Mouse (Mus musculus) adipocyte (in vitro differentiated cells): Measurements from ENCODE around the gene Slc25a3.

Source experiments
- DNase-seq: peaks from one replicate; pipeline ENCODE4 v3.0.0-alpha.2; 2016; ENCODE audit warnings: low spot score

The Slc25a3 gene

GRCm38 (mm10) chr10:91094251-91095104, 29.4 kb downstream of the Slc25a3 start:
- no peak for DNase-seq

DNA sequence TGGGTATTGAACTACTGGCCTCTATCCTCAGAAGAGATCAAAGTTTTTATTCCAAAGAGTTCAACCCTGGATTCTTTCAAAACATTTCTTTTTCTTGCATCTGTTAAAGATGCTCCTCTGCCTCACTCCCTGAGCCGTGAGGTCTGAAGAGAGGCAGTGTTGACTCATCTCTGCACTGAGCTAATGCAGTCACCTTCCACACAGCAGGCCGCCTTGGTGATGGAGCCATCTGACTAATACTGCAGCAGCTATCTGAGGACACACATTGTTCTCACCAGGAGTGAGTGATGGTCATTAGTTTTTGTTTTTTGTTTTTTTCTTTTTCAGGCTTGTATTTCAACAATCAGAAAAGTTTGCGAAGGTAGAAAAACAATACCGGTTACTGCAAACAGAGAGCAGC, 31.0 kb downstream of the Slc25a3 start:
- no peak for DNase-seq

DNA sequence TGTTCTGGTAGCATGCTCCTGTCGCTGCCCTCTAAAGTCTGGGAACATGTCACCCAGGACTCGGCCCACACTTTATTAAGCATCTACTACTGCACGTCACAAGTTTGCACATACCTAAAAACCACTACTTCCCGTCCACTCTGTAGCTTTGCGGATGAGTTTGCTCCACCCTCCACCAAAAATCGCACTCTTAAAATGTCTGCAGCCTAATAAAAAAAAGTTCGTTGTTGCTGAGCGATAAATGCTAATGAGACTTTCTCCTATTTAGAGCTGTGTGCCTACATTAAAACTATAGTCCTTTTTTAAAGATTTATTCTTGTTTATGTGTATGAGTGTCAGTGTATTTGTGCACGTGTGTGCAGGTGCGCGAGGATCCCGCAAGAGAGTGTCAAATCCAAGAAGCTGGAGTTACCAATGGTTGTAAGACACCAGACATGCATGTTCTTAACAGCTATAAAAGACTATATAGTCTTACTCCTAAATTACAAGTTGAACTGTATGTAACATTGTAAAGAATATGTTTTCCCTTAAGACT, 40.4 kb downstream of the Slc25a3 start:
- peak; percentile 32 for DNase-seq

DNA sequence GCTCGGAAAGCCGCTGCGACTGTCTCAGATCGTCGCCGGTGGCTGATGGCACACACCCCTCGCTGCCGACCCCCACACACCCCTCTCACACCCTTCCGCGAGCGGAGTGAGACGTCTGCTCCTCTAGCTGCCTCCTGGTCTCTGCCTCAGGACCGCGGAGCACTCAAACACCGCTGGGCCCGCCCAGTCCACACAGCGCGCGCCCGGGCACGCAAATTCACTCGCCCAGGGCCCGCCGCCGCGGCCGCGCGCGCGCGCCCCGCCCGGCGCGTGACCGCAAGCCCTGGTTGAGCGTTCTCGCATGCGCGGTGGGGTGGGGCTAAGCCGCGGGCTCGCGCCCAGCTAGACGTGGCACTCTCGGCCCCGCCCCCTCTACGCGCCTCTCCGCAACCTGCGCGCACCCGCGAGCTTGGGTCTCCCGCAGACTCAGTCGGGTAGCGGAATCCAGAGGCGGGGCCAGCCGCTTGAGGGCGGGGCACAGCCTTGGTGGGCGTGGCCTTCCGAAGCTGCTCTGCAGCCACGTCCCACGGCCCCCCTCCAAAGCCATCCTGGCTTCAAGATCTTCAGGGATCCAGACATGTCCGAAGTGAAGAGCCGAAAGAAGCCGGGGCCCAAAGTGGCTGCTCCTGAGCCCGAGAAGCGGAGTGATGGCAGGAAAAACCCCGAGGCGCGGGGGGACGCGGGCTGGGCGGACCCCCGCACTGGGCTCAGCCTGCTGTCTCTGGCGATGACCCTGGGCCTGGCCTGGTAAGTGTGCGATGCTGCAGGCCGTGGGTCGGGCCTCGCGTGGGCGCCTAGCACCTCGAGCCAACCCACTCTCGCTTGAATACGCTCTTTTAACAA, 41.1 kb downstream of the Slc25a3 start, which contains the start of the genes Apaf1 and Ikbip:
Apaf1 (minus strand) TSS at position 221 of the 843 bp plus-strand sequence.
Ikbip (plus strand) TSS at position 391 of the 843 bp plus-strand sequence.
- DNase-seq, result peak; percentile 97

DNA sequence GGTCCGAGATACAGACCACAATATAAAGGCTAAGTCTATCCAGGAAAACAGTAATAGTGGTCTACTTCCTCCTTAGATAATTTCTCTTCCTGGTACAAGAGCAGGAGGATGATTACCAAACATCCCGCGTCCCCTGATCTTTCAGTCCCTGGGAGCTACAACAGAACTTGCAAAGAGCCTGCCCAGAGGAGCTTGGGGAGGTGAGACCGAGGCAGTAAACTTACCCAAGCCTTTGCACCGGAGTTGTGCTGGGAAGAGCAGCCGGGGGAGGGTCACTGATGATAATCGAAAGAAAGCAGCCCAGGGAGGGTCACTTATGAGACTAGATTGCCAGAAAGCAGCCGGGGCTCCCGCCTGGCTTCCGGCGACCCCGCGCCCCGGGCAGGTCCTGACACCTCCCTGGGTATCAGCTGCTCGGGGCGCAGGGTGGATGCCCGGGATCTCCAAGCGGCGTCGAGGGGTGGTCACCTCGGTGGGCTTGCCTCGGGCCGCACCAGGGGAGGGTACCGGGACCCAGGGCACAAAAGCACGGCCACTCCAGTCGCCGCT, 41.8 kb downstream of the Slc25a3 start:
- no peak for DNase-seq

GRCm38 (mm10) chr10:91080540-91080939, 43.3 kb downstream of the Slc25a3 start:
- no peak for DNase-seq

DNA sequence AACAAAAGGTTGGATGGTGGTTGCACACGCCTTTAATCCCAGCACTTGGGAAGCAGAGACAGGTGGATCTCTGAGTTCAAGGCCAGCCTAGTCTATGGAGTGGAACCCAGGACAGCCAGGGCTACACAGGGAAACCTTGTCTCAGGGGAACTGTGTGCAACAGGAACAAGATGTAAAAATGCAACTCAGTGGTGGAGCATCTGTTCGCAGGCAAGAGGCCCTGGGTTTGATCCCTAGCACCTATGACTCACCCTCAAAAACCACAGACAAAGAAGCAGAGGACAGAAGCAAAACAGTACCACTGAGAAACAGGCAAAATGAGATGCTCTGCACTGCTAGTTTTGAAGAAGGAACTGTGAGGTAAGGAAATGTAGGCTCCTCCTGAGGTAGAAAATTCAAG, 47.2 kb downstream of the Slc25a3 start:
- DNase-seq, result no peak

DNA sequence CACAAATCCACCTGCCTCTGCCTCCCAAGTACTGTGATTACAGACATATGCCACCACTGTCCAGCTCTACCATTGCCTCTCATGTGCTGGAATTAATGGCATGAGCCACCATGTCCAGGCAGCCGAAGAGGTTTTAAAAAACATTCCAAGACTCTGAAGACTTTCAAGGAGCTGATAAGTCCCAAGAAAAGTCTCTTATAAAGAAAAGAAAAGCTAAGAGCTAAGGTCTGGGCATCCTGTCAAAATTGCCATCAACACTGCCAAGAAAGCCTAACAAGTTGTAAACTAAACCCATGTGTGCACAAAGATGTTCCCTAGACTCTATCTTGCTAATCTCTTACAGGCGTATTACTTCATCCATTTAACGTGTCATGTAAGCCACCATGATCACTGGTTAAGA, 50.5 kb downstream of the Slc25a3 start:
- peak; percentile 83 for DNase-seq

DNA sequence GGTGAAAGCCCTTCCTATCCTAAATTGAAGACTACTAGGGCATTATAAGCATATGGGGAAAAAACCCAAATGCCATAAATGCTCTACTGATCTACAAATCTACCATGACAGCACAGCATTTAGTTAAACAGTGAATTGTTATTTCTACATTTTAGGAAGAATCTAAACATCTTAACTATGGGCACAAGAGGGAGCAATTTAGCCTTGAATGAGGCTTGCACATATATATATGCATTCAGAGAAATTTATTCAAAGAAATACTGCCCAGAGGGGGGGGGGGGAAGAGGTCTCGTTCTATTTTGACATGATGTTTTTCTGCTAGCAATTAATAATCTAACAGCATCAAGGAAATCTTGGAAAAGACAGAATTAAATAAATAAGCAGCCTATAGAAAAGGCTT, 52.1 kb downstream of the Slc25a3 start:
- peak; percentile 20 for DNase-seq
